Comparison of ENCODE assay signal across 8 mouse cellular contexts in genomic region chr9:63716150-63717138, GRCm38 (mm10). TPM values are rescaled to one million over a fixed set of nuclear protein-coding genes. Genes with fewer than 3 reads are reported as not detected.
DNase-seq lines count a peak whose midpoint lies in the region; ATAC-seq and TF ChIP-seq lines count a peak whose summit lies in the region.

No protein-coding gene starts in this region.

- TF ChIP-seq CTCF in Patski (IDR thresholded peaks at IDR 0.05): no peak
- TF ChIP-seq CTCF in embryonic fibroblast, embryonic 13.5 days (IDR thresholded peaks at IDR 0.05; ENCODE audit: borderline replicate concordance, insufficient read depth, low read length): no peak
- no peak for TF ChIP-seq CTCF in thymus, adult 2 months (IDR thresholded peaks at IDR 0.05; ENCODE audit: borderline replicate concordance, control insufficient read depth, extremely low read depth, insufficient read depth, low read length, poor library complexity)
- no peak for TF ChIP-seq CTCF in cerebellum, adult 2 months (IDR thresholded peaks at IDR 0.05; ENCODE audit: borderline replicate concordance, insufficient read depth, low read depth, low read length)

- H3K9ac ChIP-seq in hindbrain, embryonic 14.5 days: no peak overlapping the region
- H3K9ac ChIP-seq in liver, embryonic 13.5 days: no peak overlapping the region
- H3K9ac ChIP-seq in neural tube, embryonic 15.5 days (replicated peaks): no peak overlapping the region

- peak overlapping the region; percentile 41; the same call in 1 of the 2 replicates for H3K27ac ChIP-seq in embryonic fibroblast, embryonic 13.5 days (ENCODE audit: insufficient read depth, low read length)
- H3K27ac ChIP-seq in hindbrain, embryonic 14.5 days: no peak overlapping the region
- peak overlapping the region; percentile 57 for H3K27ac ChIP-seq in liver, embryonic 13.5 days
- peak overlapping the region; percentile 18; the same call in 1 of the 2 replicates for H3K27ac ChIP-seq in neural tube, embryonic 15.5 days (replicated peaks)
- H3K27ac ChIP-seq in thymus, adult 2 months (ENCODE audit: control insufficient read depth, insufficient read depth, low read length): no peak overlapping the region
- no peak overlapping the region for H3K27ac ChIP-seq in cerebellum, adult 2 months (ENCODE audit: insufficient read depth, low read length)

- H3K9me3 ChIP-seq in hindbrain, embryonic 14.5 days (ENCODE audit: control insufficient read depth, low read length): no peaks in the 10 kb centered on the region
- H3K9me3 ChIP-seq in liver, embryonic 13.5 days (replicated peaks): no peaks in the 10 kb centered on the region
- H3K9me3 ChIP-seq in neural tube, embryonic 15.5 days (replicated peaks): no peaks in the 10 kb centered on the region

- no peaks in the 10 kb centered on the region for H3K36me3 ChIP-seq in hindbrain, embryonic 14.5 days (replicated peaks; ENCODE audit: control insufficient read depth, insufficient read depth)
- no peaks in the 10 kb centered on the region for H3K36me3 ChIP-seq in liver, embryonic 13.5 days
- H3K36me3 ChIP-seq in neural tube, embryonic 15.5 days: no peaks in the 10 kb centered on the region
- no peaks in the 10 kb centered on the region for H3K36me3 ChIP-seq in thymus, adult 2 months (ENCODE audit: control insufficient read depth, insufficient read depth, low read length)

- H3K4me3 ChIP-seq in embryonic fibroblast, embryonic 13.5 days (ENCODE audit: insufficient read depth, low read length): no peak overlapping the region
- no peak overlapping the region for H3K4me3 ChIP-seq in hindbrain, embryonic 14.5 days (replicated peaks; ENCODE audit: low read length)
- no peak overlapping the region for H3K4me3 ChIP-seq in liver, embryonic 13.5 days (replicated peaks)
- no peak overlapping the region for H3K4me3 ChIP-seq in neural tube, embryonic 15.5 days (replicated peaks)
- no peak overlapping the region for H3K4me3 ChIP-seq in thymus, adult 2 months (ENCODE audit: control insufficient read depth, insufficient read depth, low read length)
- no peak overlapping the region for H3K4me3 ChIP-seq in cerebellum, adult 2 months (replicated peaks; ENCODE audit: insufficient read depth, low read depth, low read length)

- in situ Hi-C loops in Patski (cut with MboI; ENCODE audit: low pct_unique_long_range_greater_than_20kb): loop anchor here (5.0 kb wide), 1 partner anchor 54 kb away; no protein-coding TSS in a partner anchor

- ATAC-seq in Patski: peak; percentile 82
- ATAC-seq in hindbrain, embryonic 14.5 days (ENCODE audit: low FRiP score): no peak
- ATAC-seq in liver, embryonic 13.5 days (ENCODE audit: low read depth): peak; percentile 56
- no peak for ATAC-seq in neural tube, embryonic 15.5 days (ENCODE audit: low FRiP score)

- WGBS in hindbrain, embryonic 14.5 days: 29% methylated on average over 18 of the region's 18 CpGs
- 20% methylated on average over 18 of the region's 18 CpGs for WGBS in liver, embryonic 13.5 days (ENCODE audit: insufficient replicate concordance)
- 16% methylated on average over 18 of the region's 18 CpGs for WGBS in neural tube, embryonic 15.5 days
- WGBS in thymus, adult 2 months: 64% methylated on average over 18 of the region's 18 CpGs
- WGBS in cerebellum, adult 2 months: 70% methylated on average over 18 of the region's 18 CpGs

- POLR2A ChIA-PET in Patski (lab: Charles Lee): interaction anchor here (0.6 to 1.6 kb wide), 7 partner anchors 10 to 56 kb away, joined by 3 to 7 read pairs (median 4); no protein-coding TSS in a partner anchor

- CTCF ChIA-PET in Patski (lab: Charles Lee): interaction anchor here (0.9 to 1.2 kb wide), 3 partner anchors 11 to 15 kb away, joined by 3 to 4 read pairs (median 3); no protein-coding TSS in a partner anchor

- H3K4me2 ChIP-seq in hindbrain, embryonic 14.5 days (replicated peaks): no peak overlapping the region
- peak overlapping the region; percentile 37 for H3K4me2 ChIP-seq in liver, embryonic 13.5 days
- H3K4me2 ChIP-seq in neural tube, embryonic 15.5 days: 0 out of 2 replicates have a peak overlapping the region, but pooled peaks have one; percentile 5

- H3K27me3 ChIP-seq in Patski: no peaks in the 10 kb centered on the region
- H3K27me3 ChIP-seq in hindbrain, embryonic 14.5 days (ENCODE audit: control insufficient read depth, insufficient read depth, low read length): no peaks in the 10 kb centered on the region
- no peaks in the 10 kb centered on the region for H3K27me3 ChIP-seq in liver, embryonic 13.5 days
- no peaks in the 10 kb centered on the region for H3K27me3 ChIP-seq in neural tube, embryonic 15.5 days (replicated peaks)
- no peaks in the 10 kb centered on the region for H3K27me3 ChIP-seq in thymus, adult 2 months (ENCODE audit: control insufficient read depth, insufficient read depth, low read length)
- no peaks in the 10 kb centered on the region for H3K27me3 ChIP-seq in cerebellum, adult 2 months (ENCODE audit: control insufficient read depth, insufficient read depth, low read length)

- TF ChIP-seq POLR2A in embryonic fibroblast, embryonic 13.5 days (IDR thresholded peaks at IDR 0.05; ENCODE audit: low read depth, low read length): no peak
- TF ChIP-seq POLR2A in thymus, adult 2 months (IDR thresholded peaks at IDR 0.05; ENCODE audit: control insufficient read depth, extremely low read depth, insufficient read depth, low read length, poor library complexity): no peak
- no peak for TF ChIP-seq POLR2A in cerebellum, adult 2 months (IDR thresholded peaks at IDR 0.05; ENCODE audit: borderline replicate concordance, insufficient read depth, low read length)

- H3K4me1 ChIP-seq in embryonic fibroblast, embryonic 13.5 days (ENCODE audit: control insufficient read depth, insufficient read depth, low read length): peaks cover 46% of the 10 kb centered on the region
- peaks cover 10% of the 10 kb centered on the region; the same call in 1 of the 2 replicates for H3K4me1 ChIP-seq in hindbrain, embryonic 14.5 days (replicated peaks; ENCODE audit: control insufficient read depth, insufficient read depth, low read length)
- H3K4me1 ChIP-seq in liver, embryonic 13.5 days (replicated peaks): peaks cover 86% of the 10 kb centered on the region
- H3K4me1 ChIP-seq in neural tube, embryonic 15.5 days: peaks cover 38% of the 10 kb centered on the region
- peaks cover 66% of the 10 kb centered on the region for H3K4me1 ChIP-seq in thymus, adult 2 months (replicated peaks; ENCODE audit: control insufficient read depth, insufficient read depth, low read length)
- H3K4me1 ChIP-seq in cerebellum, adult 2 months (ENCODE audit: control insufficient read depth, insufficient read depth, low read length): peaks cover 23% of the 10 kb centered on the region

- DNase-seq in 3134 (ENCODE audit: extremely low read depth, insufficient read length, low spot score): peak; percentile 71
- DNase-seq in Patski (ENCODE audit: low read depth, low spot score): peak; percentile 98
- DNase-seq in hindbrain, embryonic 14.5 days (ENCODE audit: low spot score): peak; percentile 46
- DNase-seq in liver, embryonic 13.5 days: peak; percentile 22
- no peak for DNase-seq in thymus, adult 2 months
- no peak for DNase-seq in cerebellum, adult 2 months

RNA-seq across cellular contexts. Expression of gene Smad3, which starts 41.4 kb away (rescaled TPM):
- 107 TPM for polyA plus RNA-seq in Patski (2021)
- 49.5 and 52.4 TPM in 2 replicates for polyA plus RNA-seq in embryonic fibroblast, embryonic 13.5 days (2011; ENCODE audit: insufficient read length, low read depth, missing spikeins)
- 7.3 and 9.0 TPM in 2 replicates for polyA plus RNA-seq in hindbrain, embryonic 14.5 days (2014; fragmentation: Nextera tagmentation; extraction: Ambion mirVana)
- polyA plus RNA-seq in liver, embryonic 13.5 days (2015; fragmentation: Nextera tagmentation; extraction: Ambion mirVana): 2.7 and 3.0 TPM in 2 replicates
- polyA plus RNA-seq in neural tube, embryonic 15.5 days (2015; fragmentation: Nextera tagmentation; extraction: Ambion mirVana): 8.7 and 12.2 TPM in 2 replicates
- polyA plus RNA-seq in thymus, adult 2 months (2012; rRNA removed): 63.4 and 70.9 TPM in 2 replicates
- polyA plus RNA-seq in cerebellum, adult 2 months (2012; rRNA removed): 19.9 and 28.2 TPM in 2 replicates

Comparison
In these comparisons a context has a peak if more than half of its experiments do, and no peak if none do; other contexts are left out.
1. DNase-seq: peak in 3134 (single experiment), Patski (single experiment), hindbrain, embryonic 14.5 days (single experiment) and liver, embryonic 13.5 days (single experiment); none in thymus, adult 2 months (single experiment) and cerebellum, adult 2 months (0 of 2).
2. ATAC-seq: peak in Patski (single experiment) and liver, embryonic 13.5 days (single experiment); none in hindbrain, embryonic 14.5 days (single experiment) and neural tube, embryonic 15.5 days (single experiment).
3. H3K27ac ChIP-seq: peak in embryonic fibroblast, embryonic 13.5 days (single experiment), liver, embryonic 13.5 days (single experiment) and neural tube, embryonic 15.5 days (single experiment); none in hindbrain, embryonic 14.5 days (single experiment), thymus, adult 2 months (single experiment) and cerebellum, adult 2 months (single experiment).